Mouse (Mus musculus) left cerebral cortex, postnatal 25 days (tissue): ENCODE results near the gene Rtkn2. TPM values are rescaled to one million over a fixed set of nuclear protein-coding genes. Genes with fewer than 3 reads are reported as not detected.
"Not testable (repeated sequence)": the region's sequence is repeated elsewhere in the genome, so short reads cannot be mapped to it uniquely, and the experiment has no call there.

Source experiments
- DNase-seq, 2 experiments: peaks; one replicate each; pipeline ENCODE4 v3.0.0; 2022; ENCODE audit warnings: low spot score in 2 of 2, mixed read lengths in 1 of 2
- intact Hi-C: fragments of 180-260 bp; cut with DNase I; formaldehyde crosslinking; loops from one replicate; pipeline ENCODE4 v1.15.1; 2025
- total RNA-seq, 2 experiments: library from RNA; stranded (reverse); gene quantifications; 2 replicates each; pipeline ENCODE4 v1.2.3; 2021

Gene Rtkn2
- total RNA-seq, 2 experiments from 2014 or later = 3.8 to 5.6 TPM

DNA sequence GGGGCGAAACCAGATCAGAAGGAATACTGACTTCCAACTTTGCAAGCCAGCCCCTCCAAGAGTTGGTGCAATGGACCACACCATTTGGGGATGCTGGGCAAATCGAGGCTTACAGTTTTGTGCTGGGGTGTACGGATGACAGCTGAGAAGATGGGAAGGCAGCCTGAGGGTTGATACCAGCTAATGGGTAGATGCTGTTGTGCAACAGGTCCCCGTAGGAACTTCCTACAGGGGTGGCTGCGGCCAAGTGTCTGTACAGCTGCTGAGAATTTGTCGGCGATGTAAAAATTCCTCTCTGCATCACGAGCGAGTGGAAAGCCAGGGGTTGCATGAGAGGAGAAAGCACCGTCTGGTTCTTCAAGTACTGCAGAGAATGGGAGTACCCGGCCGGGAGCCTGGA lies 117.0 kb downstream of the Rtkn2 start:
- DNase-seq = no peak
- intact Hi-C loops = no loop called here

DNA sequence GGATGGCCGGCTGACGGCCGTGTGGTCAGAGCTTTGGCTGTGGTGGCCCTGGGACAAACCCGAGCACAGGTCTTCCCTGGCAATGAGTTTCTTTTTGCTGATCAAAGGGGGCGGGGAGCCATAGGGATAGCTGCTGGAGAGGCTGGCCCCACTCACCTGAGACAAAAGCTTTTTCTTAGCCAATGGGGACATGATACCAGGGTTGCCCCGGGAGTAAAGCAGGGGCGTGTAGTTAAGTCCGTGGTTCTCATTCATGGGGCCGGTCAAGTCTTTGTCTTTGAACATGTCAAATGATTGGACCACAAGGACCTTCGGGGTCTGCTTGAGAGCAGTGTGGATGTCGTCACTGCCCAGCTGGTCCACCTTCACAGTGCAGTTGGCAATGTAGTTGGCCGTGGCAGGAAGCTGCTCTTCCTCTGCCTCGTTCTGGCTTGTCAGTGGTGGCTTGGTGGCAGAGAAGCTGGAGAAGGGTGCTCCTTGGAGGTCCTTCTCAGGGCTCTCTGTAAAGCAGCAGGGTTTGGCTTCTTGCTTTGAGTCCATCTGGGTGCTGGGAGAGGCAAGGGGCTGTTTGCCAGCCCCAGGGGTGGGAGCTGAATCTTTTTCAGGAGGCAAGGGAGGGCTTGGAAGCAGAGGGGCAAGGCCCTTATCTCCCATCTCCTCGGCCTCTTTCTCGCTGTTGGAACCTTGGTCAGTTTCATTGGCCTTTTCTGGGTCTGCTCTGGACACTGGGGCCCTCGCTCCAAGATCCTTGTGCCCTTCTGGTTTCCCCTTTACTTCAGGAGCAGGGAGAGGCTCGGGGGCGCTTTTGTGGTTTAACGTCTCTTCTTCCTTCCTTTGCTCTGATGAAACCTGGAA lies 118.7 kb downstream of the Rtkn2 start:
- intact Hi-C loops = no loop called here
- DNase-seq = no peak

DNA sequence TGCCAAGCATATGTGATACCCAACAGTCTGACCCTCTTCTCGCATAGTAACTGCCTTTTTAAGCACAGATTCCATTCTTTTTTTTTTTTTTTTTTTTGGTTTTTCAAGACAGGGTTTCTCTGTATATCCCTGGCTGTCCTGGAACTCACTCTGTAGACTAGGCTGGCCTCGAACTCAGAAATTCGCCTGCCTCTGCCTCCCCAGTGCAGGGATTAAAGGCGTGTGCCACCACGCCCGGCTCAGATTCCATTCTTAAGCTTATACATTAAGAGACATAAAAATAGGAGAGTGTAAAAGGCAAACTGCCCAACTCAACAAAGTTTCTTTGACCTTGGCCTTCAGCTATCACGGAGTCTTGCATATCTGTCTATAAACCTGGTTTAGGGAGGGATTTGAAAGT lies 120.4 kb downstream of the Rtkn2 start:
- intact Hi-C loops = loop anchor here (5.0 kb wide), 1 partner anchor 38 kb away; no protein-coding TSS in a partner anchor
- not testable (repeated sequence) for DNase-seq

DNA sequence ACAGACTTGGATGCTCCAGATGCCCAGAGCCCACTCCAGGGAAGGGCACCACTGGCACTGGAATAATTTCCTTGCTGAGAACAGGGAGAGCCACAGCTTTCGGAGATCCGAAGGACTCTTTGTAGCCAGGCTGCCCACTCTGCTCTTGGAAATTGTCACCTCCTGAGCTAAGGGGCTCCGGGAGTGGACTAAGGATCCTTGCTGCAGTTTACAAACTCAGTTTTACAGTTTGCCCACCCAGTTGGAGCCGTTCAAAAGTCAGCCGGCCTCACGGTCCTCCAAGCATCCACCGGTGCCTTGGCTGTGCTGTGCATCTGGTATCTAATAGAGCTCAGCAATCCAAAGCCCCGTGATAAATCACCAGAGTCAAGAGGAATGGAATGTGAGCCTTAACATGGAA lies 121.1 kb downstream of the Rtkn2 start:
- DNase-seq = no peak
- intact Hi-C loops = loop anchor here (5.0 kb wide), 1 partner anchor 37 kb away; no protein-coding TSS in a partner anchor

DNA sequence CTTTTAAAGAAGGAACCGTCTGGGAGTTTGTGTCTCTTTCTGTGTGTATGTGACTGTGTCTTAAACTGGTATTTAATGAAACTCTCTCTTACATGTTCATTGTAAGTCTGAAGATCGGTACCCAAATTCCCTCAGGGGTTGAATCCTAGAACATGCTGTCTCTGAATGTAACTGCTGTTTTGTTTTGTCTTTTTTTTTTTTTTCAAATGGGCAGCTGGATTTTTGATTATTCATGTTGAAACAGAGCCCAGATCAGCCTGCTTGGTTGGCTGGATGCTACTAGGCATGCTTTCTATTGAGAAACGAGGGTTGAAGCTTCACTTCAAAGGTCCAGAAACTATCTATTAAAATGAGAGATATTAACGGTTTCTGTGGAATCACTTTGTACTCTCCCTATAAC lies 121.9 kb downstream of the Rtkn2 start:
- intact Hi-C loops = loop anchor here (5.0 kb wide), 1 partner anchor 36 kb away; no protein-coding TSS in a partner anchor
- no peak for DNase-seq

DNA sequence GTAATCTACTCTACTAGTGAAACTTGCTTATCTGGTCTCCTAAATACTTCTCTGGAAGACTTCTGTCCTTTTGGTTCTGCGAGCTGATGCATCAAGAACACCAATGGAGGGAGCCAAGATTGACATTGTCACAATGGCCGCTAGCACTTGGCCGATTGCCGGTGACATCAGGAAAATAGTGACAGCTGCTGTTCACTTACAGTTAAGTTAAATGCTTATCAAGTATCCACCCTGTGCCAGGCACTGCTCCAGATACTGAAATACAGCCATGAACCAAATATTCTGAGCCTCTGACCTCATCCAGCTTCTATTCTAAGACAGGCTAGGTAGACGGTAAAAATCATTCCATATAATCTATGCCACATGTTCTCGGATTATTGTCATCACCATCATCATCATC lies 123.2 kb downstream of the Rtkn2 start:
- intact Hi-C loops = loop anchor here (5.0 kb wide), 1 partner anchor 35 kb away; no protein-coding TSS in a partner anchor
- DNase-seq = no peak

DNA sequence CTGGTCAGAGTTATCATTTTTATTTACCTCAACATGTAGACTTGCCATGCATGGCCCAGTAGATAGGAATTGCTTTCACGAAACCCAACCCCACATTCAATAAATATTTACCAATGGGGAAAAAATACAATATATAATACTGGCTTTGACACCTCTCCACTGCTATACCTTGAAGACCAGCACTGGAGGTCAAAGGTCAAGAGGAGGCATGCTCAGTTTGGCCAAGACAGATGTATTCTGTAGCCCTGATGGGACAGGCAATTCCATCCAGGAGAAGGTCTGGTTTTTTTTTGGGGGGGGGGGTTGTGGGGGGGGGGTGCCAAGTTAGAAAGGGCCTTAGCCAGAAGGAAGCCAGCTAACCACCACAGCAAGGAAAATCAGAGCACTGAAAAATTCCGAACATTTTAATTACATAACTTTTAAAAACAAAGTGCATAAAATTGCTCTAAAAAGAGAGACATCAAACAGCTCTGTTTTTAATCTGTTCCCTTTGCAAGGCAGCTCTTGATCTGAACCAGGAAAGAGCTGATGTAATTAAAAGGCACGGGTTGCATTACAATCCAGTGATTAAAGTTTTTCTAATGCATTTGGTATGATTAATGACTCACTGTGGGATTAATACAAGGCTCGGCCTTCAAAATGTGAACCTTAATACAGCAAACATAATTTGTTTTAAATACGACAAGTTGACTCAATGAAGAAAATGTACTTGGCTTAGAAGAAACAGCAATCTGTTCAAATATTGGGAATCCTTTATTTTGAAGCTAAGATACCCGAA lies 123.9 kb downstream of the Rtkn2 start:
- DNase-seq = no peak
- intact Hi-C loops = loop anchor here (5.0 kb wide), 1 partner anchor 34 kb away; no protein-coding TSS in a partner anchor

DNA sequence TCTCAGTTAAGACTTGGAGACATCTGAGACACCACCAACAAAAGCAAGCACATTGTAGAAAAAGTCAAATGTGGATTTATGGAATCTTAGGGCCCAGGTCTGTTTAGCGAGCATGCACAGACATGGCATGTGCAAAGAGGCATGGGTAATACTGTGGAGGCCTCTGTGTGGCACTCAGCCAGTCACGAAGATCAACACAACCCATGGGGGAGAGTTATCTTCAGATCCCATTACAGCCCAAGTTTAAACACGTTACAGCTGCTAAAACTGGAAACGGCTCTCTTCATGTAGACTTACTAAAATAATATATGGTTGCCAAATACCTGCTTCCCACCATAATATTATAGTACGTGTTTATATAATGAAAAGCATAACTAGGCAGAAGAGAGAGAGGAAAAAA lies 124.6 kb downstream of the Rtkn2 start:
- intact Hi-C loops = loop anchor here (5.0 kb wide), 1 partner anchor 33 kb away; no protein-coding TSS in a partner anchor
- peak in 1 of 2 experiments; percentile 69 for DNase-seq

DNA sequence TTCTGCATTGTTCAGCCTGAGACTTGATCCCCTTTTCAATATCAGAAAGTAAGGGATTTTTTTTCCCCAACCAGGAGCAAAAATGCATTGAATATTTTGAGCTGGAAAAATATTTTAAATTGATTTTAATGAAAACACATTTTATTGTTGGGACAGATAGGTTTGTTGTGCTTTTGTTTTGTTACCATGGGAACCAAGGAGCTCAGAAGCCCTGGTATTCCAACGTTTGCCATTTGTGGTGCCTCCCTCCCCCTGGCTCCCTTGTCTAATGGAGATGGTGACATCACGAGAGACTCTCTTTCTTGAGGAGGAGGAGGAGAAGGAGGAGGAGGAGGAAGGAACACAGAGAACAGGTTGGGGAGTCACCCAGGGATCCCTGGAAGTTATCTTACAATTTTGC lies 125.1 kb downstream of the Rtkn2 start:
- intact Hi-C loops = loop anchor here (5.0 kb wide), 1 partner anchor 33 kb away; no protein-coding TSS in a partner anchor
- DNase-seq = peak in 1 of 2 experiments; percentile 33

DNA sequence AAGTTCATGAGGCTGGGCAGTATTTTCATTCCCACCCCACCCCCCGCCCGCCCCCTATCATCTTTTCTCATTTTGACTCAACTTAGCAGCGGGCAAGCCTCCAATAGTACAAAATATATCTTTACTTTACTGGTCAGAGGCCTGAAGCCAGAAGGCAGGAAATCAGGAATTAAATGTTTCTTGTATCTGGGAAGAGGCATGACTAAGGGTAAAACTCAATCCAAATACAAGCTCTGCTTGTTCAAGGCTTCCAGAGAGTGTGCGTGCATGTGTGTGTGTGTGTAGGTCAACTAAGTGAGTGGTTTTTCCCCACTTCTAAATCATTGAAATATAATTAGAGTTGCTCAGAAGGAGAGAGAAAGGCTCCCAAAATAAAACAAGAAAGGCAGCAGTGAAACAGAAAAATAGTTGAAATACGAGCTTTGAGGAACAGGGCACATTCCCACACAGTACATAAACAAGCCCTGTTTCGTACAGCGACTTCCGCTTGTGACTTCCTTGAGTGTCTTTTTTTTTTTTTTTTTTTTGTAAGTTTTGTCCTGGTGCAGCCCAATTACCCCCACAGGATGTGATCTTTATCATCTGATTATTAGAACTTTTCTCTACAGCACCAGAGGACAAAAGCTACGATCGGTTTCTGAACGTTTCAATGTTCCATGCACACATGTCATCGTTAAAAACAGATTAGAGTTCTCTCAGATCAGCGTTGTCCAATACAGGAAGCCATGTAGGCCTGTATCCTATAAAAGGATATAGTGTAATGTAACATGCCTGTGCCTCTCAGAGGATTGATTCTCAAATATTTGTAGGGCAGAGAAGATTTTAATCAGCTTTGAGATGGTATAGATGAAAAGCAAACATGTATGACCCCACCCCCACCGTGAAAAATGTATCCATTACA lies 125.8 kb downstream of the Rtkn2 start:
- DNase-seq = no peak
- intact Hi-C loops = loop anchor here (5.0 kb wide), 1 partner anchor 32 kb away; no protein-coding TSS in a partner anchor

DNA sequence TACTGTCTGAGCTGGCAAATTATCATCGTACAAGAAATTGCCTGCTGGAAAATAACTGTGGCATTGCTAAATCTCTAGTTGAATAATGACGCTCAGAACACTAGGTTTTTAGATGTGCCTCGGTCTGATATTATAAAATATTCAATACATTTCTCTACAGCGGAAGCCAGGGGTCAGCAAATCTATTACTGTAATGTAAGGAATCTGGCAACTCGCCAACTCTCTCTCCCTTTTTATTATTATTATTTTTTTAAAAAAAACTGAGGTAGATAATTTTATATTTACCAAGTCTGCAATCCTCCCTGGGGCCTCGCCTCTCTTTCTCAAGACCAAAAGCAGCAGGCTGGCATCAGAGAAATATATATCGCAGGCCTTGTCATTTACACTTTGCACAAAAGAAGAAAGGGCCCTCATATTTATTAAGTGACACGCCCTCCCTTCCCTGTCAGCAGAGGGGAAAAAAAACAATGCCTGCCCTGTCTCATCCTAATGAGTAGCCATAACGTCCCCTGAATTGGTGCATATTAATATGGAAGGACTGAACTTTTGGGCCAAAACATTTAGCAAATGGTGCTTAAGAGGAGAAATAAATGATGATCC lies 127.1 kb downstream of the Rtkn2 start:
- intact Hi-C loops = no loop called here

DNA sequence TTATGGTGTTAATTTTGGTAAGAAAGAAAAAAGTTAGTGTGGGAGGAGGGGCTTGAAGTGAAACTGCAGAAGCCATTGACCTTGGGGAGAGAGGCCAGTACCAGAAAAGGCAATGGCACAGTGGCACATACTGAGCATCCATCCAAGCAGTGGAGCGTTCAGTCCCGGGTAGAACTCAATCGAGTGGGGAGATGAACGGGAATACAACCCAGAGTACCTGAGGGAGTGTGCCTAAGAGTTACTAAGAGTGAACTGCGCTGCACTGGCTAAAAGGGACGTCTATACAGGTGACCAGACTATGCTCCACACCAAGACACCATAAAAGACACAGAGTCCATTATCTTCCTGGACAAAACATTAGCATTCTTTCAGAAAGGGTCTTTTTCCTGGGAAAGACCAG lies 128.3 kb downstream of the Rtkn2 start:
- intact Hi-C loops = no loop called here

More for the DNA sequence above, 127.1 kb downstream of the Rtkn2 start:
- no peak for DNase-seq

More for the DNA sequence above, 128.3 kb downstream of the Rtkn2 start:
- no peak for DNase-seq

Other genes with a start within 250 kb of the Rtkn2 start
- 100 to 1,000 TPM; 440 to 454 TPM for gene Zfp365, start 66.9 kb upstream of the Rtkn2 start, total RNA-seq